Mouse (Mus musculus) hindbrain, embryonic 13.5 days (tissue): ENCODE data around the gene Rpap3. TPM values are rescaled to one million over a fixed set of nuclear protein-coding genes. Genes with fewer than 3 reads are reported as not detected.

Source experiments
- ATAC-seq: fragments of 200-750 bp; cut with Nextera tagmentation; 2 replicates; pipeline ENCODE4 v1.8.0; 2017; ENCODE audit warnings: moderate TSS enrichment; ENCODE audit not compliant: low FRiP score
- H3K27ac ChIP-seq: fragments of 300-500 bp; sonication (generic); 2 replicates; pipeline ENCODE4 v1.5.1; 2015; ENCODE audit warnings: inconsistent platforms, mild to moderate bottlenecking, moderate library complexity
- H3K27me3 ChIP-seq: fragments of 300-500 bp; sonication (generic); 2 replicates; pipeline ENCODE4 v1.6.1; 2015; ENCODE audit warnings: mild to moderate bottlenecking, inconsistent platforms
- H3K36me3 ChIP-seq: fragments of 300-500 bp; sonication (generic); 2 replicates; pipeline ENCODE4 v1.6.1; 2015; ENCODE audit warnings: mild to moderate bottlenecking, inconsistent platforms
- H3K4me1 ChIP-seq: fragments of 300-500 bp; sonication (generic); replicated peaks from 2 replicates; pipeline ENCODE4 v1.6.1; 2015; ENCODE audit warnings: inconsistent platforms
- H3K4me2 ChIP-seq: fragments of 300-500 bp; sonication (generic); 2 replicates; pipeline ENCODE4 v1.6.1; 2015; ENCODE audit warnings: inconsistent platforms, mild to moderate bottlenecking, moderate library complexity
- H3K4me3 ChIP-seq: fragments of 300-500 bp; sonication (generic); 2 replicates; pipeline ENCODE4 v1.5.1; 2015; ENCODE audit warnings: mild to moderate bottlenecking, inconsistent platforms
- H3K9ac ChIP-seq: fragments of 300-500 bp; sonication (generic); 2 replicates; pipeline ENCODE4 v1.6.1; 2015; ENCODE audit warnings: mild to moderate bottlenecking, inconsistent platforms
- H3K9me3 ChIP-seq: fragments of 300-500 bp; sonication (generic); 2 replicates; pipeline ENCODE4 v1.6.1; 2016; ENCODE audit warnings: inconsistent platforms
- WGBS: fragments of 180-500 bp; shearing (Covaris S2); methylation state at CpG from one replicate; pipeline ENCODE4 v1.1.7; 2015; 5-methylcytosine and 5-hydroxymethylcytosine counted together
- polyA plus RNA-seq: library from polyadenylated mRNA; unstranded; fragments of >200 nt; fragmentation: Nextera tagmentation; extraction: Ambion mirVana; gene quantifications from 2 replicates; pipeline ENCODE4 v1.2.1, GENCODE M21; 2015

Gene Rpap3
- polyA plus RNA-seq, 1 experiment from 2014 or later, result 35.6 TPM

- ATAC-seq, result no peak
- H3K9ac ChIP-seq, result no peak overlapping the region
- no peak overlapping the region for H3K27ac ChIP-seq
- WGBS, result 60% methylated on average over 7 of the region's 7 CpGs
- no peaks in the 10 kb centered on the region for H3K27me3 ChIP-seq
- no peak overlapping the region for H3K4me2 ChIP-seq
- H3K4me1 ChIP-seq, result peaks cover 13% of the 10 kb centered on the region; the same call in 1 of the 2 replicates
- no peak overlapping the region for H3K4me3 ChIP-seq
- H3K36me3 ChIP-seq, result no peaks in the 10 kb centered on the region
- H3K9me3 ChIP-seq, result no peaks in the 10 kb centered on the region
These were observed 23.2 kb upstream of the Rpap3 start for GRCm38 (mm10) chr15:97728804-97729203.

DNA sequence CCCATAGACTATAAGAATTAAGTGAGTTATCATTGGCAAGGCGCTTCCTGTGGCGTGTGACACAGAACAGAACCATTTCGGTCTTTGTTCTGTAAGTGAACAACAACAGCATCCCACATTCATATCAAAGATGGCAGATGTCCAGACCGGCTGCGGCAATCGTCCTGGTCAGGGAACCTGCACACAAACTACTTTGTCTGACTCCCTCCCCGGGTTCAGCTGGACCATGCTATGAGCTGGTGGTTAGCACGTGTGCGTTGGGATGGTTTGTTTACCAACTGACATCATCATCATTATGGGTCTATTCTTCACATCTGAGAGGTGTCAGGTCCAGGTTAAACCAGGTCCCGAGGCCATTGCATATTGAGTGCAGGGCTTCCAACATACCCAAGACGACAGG lies 22.8 kb upstream of the Rpap3 start:
- H3K27ac ChIP-seq, result no peak overlapping the region
- H3K9me3 ChIP-seq, result no peaks in the 10 kb centered on the region
- H3K27me3 ChIP-seq, result no peaks in the 10 kb centered on the region
- H3K4me3 ChIP-seq, result no peak overlapping the region
- no peaks in the 10 kb centered on the region for H3K36me3 ChIP-seq
- peaks cover 13% of the 10 kb centered on the region; the same call in 1 of the 2 replicates for H3K4me1 ChIP-seq
- no peak overlapping the region for H3K9ac ChIP-seq
- ATAC-seq, result no peak
- WGBS, result 90% methylated on average over 11 of the region's 11 CpGs
- no peak overlapping the region for H3K4me2 ChIP-seq

- Histone ChIP-seq H3K27ac (no peak overlapping the region), H3K27me3 (no peaks in the 10 kb centered on the region), H3K9ac (no peak overlapping the region), H3K4me2 (no peak overlapping the region), H3K4me3 (no peak overlapping the region), H3K36me3 (no peaks in the 10 kb centered on the region), H3K4me1 (peaks cover 13% of the 10 kb centered on the region; the same call in 1 of the 2 replicates), H3K9me3 (no peaks in the 10 kb centered on the region)
- WGBS, result 85% methylated on average over 5 of the region's 5 CpGs
- ATAC-seq, result no peak
These were observed 21.9 kb upstream of the Rpap3 start for GRCm38 (mm10) chr15:97727520-97727919.

DNA sequence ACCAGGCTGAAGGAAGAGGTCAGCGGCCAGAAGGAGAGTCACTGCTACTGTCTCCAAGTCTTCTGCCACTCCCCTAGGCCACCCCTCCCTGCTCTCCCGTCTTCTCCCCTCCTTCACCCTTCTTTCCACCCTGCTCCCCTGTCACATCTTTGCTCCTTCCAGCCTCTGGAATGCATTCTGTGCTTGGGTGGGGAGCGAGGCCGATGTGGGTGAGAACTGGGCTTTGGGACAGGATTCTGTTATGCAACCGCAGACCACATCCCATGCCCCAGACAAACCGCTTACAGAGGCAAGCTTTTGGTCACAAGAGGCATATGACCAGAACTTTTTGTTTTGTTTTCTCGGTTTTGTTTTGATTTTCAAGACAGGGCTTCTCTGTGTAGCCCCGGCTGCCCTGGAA lies 21.4 kb upstream of the Rpap3 start:
- no peak overlapping the region for H3K27ac ChIP-seq
- no peaks in the 10 kb centered on the region for H3K36me3 ChIP-seq
- H3K4me3 ChIP-seq, result no peak overlapping the region
- ATAC-seq, result no peak
- H3K4me2 ChIP-seq, result no peak overlapping the region
- WGBS, result 78% methylated on average over 8 of the region's 8 CpGs
- H3K4me1 ChIP-seq, result peaks cover 13% of the 10 kb centered on the region; the same call in 1 of the 2 replicates
- H3K9ac ChIP-seq, result no peak overlapping the region
- H3K27me3 ChIP-seq, result no peaks in the 10 kb centered on the region
- no peaks in the 10 kb centered on the region for H3K9me3 ChIP-seq

- WGBS, result 80% methylated on average over 13 of the region's 13 CpGs
- H3K9me3 ChIP-seq, result no peaks in the 10 kb centered on the region
- H3K4me1 ChIP-seq, result peaks cover 16% of the 10 kb centered on the region
- H3K36me3 ChIP-seq, result no peaks in the 10 kb centered on the region
- H3K27me3 ChIP-seq, result no peaks in the 10 kb centered on the region
- H3K27ac ChIP-seq, result no peak overlapping the region
- no peak overlapping the region for H3K4me2 ChIP-seq
- no peak overlapping the region for H3K9ac ChIP-seq
- no peak overlapping the region for H3K4me3 ChIP-seq
- ATAC-seq, result no peak
These were observed 20.7 kb upstream of the Rpap3 start for GRCm38 (mm10) chr15:97726310-97726709.

- H3K4me1 ChIP-seq, result peaks cover 20% of the 10 kb centered on the region
- H3K4me2 ChIP-seq, result no peak overlapping the region
- H3K36me3 ChIP-seq, result no peaks in the 10 kb centered on the region
- no peak overlapping the region for H3K27ac ChIP-seq
- H3K27me3 ChIP-seq, result no peaks in the 10 kb centered on the region
- ATAC-seq, result no peak
- H3K9me3 ChIP-seq, result no peaks in the 10 kb centered on the region
- no peak overlapping the region for H3K4me3 ChIP-seq
- H3K9ac ChIP-seq, result no peak overlapping the region
- WGBS, result 78% methylated on average over 6 of the region's 6 CpGs
These were observed 19.7 kb upstream of the Rpap3 start for GRCm38 (mm10) chr15:97725198-97725785.

DNA sequence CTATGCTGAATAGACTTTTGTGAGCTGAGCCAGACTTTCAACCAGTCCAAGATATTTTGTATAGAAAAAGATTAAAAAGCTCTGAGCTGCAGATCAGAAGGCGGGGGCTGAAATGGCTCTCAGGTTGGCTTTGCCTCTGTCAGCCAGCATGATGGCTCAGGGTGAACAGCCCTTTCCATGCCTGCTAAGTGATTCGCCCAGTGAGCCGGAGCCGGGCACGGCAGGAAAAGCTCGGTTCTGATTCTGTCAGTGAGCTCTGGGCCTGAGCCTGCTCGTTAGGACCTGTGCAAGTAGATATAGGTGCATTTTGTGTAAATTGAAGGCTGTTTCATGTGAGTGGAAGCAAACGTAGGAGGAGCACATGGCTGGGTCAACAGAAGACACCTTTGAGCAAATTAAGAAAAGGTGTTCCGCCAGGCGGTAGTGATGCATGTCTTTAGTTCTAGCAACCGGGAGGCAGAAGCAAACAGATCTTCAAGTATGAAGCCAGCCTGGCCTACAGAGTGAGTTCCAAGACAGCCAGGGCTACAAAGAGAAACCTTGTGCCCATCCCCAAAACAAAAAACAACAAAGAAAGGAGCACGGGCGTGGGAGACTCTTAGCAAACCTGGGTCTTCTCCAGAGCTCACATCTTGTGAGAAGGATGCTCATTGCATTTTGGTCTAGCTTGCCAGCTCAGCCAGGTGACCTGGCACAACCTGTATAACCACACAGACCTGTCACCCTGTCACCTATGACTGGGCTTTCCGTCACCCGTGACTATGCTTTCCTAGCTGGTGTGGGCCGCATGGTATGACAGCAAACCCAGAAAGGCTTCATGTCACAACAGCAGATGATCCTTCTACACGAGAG lies 18.9 kb upstream of the Rpap3 start:
- Histone ChIP-seq H3K27me3 (no peaks in the 10 kb centered on the region), H3K9me3 (no peaks in the 10 kb centered on the region)

DNA sequence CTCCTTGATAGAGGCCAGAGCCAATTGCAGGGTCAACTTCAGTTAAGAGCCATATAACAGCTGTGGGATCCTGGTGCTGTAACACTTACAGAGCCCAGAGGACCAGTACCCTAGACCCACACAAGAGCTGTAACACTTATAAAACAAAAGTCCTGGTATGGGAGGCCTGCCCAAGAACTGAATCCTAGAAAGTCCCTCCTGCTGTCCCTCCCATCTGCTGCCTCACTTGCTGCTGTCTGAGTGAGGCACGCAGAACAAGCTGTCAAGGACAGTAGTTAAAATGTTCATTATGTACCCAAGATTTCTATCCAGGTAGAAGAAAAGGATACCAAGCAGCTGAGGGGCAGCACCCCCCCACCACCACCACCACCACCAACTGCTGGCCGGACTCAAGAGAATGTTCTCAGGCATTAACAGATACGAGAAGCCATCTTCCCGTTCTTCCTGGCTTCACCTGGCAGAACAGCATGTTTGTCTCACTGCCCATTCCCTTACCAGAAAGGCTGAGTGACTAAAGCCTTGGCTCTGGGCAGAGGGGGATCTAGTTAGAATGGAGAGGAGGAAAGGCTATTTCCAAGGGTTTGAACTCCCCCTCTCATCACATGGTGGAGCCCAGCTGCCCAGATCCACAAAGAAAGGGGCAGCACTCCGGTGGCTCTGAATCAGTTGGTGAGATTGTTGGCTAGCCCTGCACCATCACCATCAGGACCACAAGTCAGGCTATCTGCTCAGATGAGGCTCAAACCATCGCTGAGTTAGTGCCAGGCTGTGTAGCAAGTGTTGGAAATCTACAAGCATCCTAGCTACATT lies 18.1 kb upstream of the Rpap3 start:
- ATAC-seq, result no peak
- peaks cover 2% of the 10 kb centered on the region; the same call in 1 of the 2 replicates for H3K27me3 ChIP-seq

More for the DNA sequence above, 18.9 kb upstream of the Rpap3 start:
- H3K4me1 ChIP-seq, result peaks cover 16% of the 10 kb centered on the region
- no peak overlapping the region for H3K9ac ChIP-seq
- H3K36me3 ChIP-seq, result no peaks in the 10 kb centered on the region
- no peak overlapping the region for H3K4me3 ChIP-seq
- no peak overlapping the region for H3K4me2 ChIP-seq
- 88% methylated on average over 17 of the region's 17 CpGs for WGBS
- no peak overlapping the region for H3K27ac ChIP-seq
- ATAC-seq, result no peak

DNA sequence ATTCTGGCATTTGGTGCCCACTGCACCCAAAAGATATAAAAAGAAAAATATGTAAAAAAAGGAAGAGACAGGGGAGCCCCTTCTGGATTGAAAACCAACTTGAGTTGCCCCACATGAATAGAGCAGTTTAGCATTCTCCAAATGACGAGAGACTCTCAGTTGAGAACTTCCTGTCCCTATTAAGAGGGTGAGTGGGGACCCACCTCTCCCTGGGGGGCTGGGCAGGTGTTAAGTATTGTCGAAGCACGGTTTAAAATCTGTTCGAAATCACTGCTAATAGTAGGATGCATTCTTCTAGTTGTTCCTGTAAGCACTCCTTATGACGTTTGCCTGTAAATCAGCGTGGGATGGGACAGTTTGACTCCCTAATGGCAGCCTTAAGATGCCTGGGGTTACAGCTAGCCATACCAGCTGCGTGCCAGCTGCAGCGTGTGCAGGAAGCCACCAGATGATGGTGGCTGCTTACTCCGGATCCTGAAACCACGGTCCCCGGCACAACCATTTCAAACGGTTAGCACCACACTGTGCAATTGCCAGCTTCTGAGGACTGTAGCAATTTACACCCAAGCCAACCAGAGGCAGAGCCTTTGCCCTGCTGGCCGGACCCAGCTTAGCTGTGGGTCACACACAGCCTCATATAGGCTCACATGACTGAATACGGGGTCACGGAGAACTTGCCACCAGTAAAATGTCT lies 15.5 kb upstream of the Rpap3 start:
- H3K9me3 ChIP-seq, result no peaks in the 10 kb centered on the region
- peaks cover 4% of the 10 kb centered on the region; the same call in 1 of the 2 replicates for H3K27me3 ChIP-seq
- H3K4me2 ChIP-seq, result no peak overlapping the region
- H3K27ac ChIP-seq, result no peak overlapping the region
- no peaks in the 10 kb centered on the region for H3K36me3 ChIP-seq
- H3K9ac ChIP-seq, result no peak overlapping the region; the same call in 1 of the 2 replicates
- no peak for ATAC-seq
- 78% methylated on average over 15 of the region's 15 CpGs for WGBS
- H3K4me1 ChIP-seq, result peaks cover 7% of the 10 kb centered on the region; the same call in 1 of the 2 replicates
- H3K4me3 ChIP-seq, result no peak overlapping the region

More for the DNA sequence above, 18.1 kb upstream of the Rpap3 start:
- Histone ChIP-seq H3K9me3 (no peaks in the 10 kb centered on the region), H3K4me3 (no peak overlapping the region), H3K4me1 (peaks cover 8% of the 10 kb centered on the region), H3K9ac (no peak overlapping the region), H3K27ac (no peak overlapping the region), H3K36me3 (no peaks in the 10 kb centered on the region), H3K4me2 (no peak overlapping the region)
- WGBS, result 85% methylated on average over 6 of the region's 6 CpGs

DNA sequence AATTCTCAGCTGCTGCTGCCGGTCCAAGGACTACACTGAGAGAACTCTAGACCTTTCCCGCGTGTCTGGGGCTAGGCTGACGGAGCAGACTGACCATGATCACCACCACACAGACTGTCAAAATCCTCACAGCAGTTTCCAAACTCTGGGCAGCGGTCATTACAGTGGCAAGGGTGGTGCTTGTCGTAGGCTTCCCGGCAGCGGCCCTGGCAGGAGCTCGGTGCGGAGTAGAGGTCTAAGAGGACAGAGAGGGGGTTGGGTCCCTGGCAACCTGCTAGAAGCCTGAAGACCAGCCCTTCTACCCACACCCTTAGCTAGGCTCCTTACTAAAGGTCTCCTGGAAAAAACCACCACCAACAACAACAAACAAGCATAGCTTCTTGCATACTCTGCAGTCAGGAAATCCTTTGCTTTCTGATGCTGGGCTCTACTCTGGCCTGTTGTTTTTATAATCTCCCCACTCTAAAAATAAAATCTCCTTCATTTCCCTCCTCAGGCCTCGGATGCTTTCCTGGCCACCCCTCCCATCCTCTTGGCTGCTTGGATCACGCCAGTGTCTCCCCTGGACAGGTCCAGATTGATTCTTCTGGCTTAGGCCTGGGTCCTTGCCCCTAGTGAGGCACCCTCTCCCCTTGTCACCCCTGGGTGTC lies 14.5 kb upstream of the Rpap3 start:
- H3K36me3 ChIP-seq, result no peaks in the 10 kb centered on the region
- 81% methylated on average over 12 of the region's 12 CpGs for WGBS

DNA sequence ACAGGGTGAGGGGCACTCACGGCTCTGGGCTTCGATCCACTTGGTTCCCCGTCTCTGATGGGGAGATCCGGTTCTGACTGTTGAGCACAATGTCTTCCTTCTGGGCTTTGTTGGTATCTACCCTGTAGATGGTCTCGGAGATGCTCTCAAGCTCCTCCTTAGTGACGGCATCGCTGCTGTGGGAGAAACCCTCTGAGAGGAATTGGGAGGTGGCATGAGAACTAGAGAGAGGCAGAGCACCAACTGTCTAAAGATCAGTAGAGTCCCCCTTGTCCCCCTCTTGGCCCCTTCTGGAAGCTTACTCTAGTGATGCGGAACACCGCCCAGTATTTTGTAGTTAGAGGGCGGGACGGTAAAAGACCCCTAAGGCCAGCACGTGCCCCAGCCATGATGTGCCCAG lies 13.9 kb upstream of the Rpap3 start:
- 90% methylated on average over 12 of the region's 12 CpGs for WGBS
- no peak overlapping the region for H3K9ac ChIP-seq
- H3K4me3 ChIP-seq, result no peak overlapping the region
- H3K9me3 ChIP-seq, result no peaks in the 10 kb centered on the region
- H3K27ac ChIP-seq, result no peak overlapping the region
- H3K36me3 ChIP-seq, result no peaks in the 10 kb centered on the region
- no peak for ATAC-seq
- peaks cover 4% of the 10 kb centered on the region; the same call in 1 of the 2 replicates for H3K27me3 ChIP-seq
- H3K4me2 ChIP-seq, result no peak overlapping the region
- peaks cover 7% of the 10 kb centered on the region; the same call in 1 of the 2 replicates for H3K4me1 ChIP-seq

More for the DNA sequence above, 14.5 kb upstream of the Rpap3 start:
- peaks cover 7% of the 10 kb centered on the region; the same call in 1 of the 2 replicates for H3K4me1 ChIP-seq
- H3K27me3 ChIP-seq, result peaks cover 4% of the 10 kb centered on the region; the same call in 1 of the 2 replicates
- ATAC-seq, result no peak
- H3K9me3 ChIP-seq, result no peaks in the 10 kb centered on the region
- no peak overlapping the region for H3K4me3 ChIP-seq
- no peak overlapping the region for H3K9ac ChIP-seq
- H3K27ac ChIP-seq, result peak overlapping the region; percentile 53; the same call in 1 of the 2 replicates
- H3K4me2 ChIP-seq, result no peak overlapping the region
